In genomic region chrX:143654308-143655176, GRCm38 (mm10) we compare ENCODE assay signal across 13 mouse cellular contexts.
DNase-seq lines count a peak whose midpoint lies in the region; ATAC-seq lines count a peak whose summit lies in the region.
"Had no signal": no experiment of that assay in that cellular context is flagged by ENCODE, and none has a peak within 500 bp of the region (broad histone marks: within the 10 kb centered on the region; RNA-seq: fewer than 3 reads in every experiment).

No protein-coding gene starts in this region.

- no peaks in the 10 kb centered on the region for H3K4me1 ChIP-seq in forebrain, embryonic 14.5 days (ENCODE audit: control insufficient read depth, insufficient read depth, low read length)
- H3K4me1 ChIP-seq in midbrain, embryonic 14.5 days (ENCODE audit: control insufficient read depth, insufficient read depth, low read length): no peaks in the 10 kb centered on the region
- no peaks in the 10 kb centered on the region for H3K4me1 ChIP-seq in liver, embryonic 12.5 days
- H3K4me1 ChIP-seq: heart, embryonic 13.5 days had no signal

- peak; percentile 1 for DNase-seq in ES-CJ7 (ENCODE audit: low read depth, low spot score)
- peak; percentile 55 for DNase-seq in embryo, embryonic 11 days
- peak; percentile 80 for DNase-seq in forebrain, embryonic 14.5 days (ENCODE audit: low spot score)
- DNase-seq in midbrain, embryonic 14.5 days: peak; percentile 70
- no peak for DNase-seq in right cerebral cortex, postnatal 36 days (ENCODE audit: low spot score in 2 of 2)
- no peak for DNase-seq in adrenal gland, postnatal 10 days
- DNase-seq: cerebellum, adult 11-12 months; liver; lung, embryonic 14.5 days; thymus, postnatal 36 days had no signal

- no peak overlapping the region for H3K4me2 ChIP-seq in forebrain, embryonic 14.5 days (ENCODE audit: low read length)
- no peak overlapping the region for H3K4me2 ChIP-seq in midbrain, embryonic 14.5 days (ENCODE audit: low read length)
- no peak overlapping the region for H3K4me2 ChIP-seq in liver, embryonic 12.5 days
- H3K4me2 ChIP-seq: heart, embryonic 13.5 days; lung, embryonic 14.5 days had no signal

- no peaks in the 10 kb centered on the region for H3K9me3 ChIP-seq in forebrain, embryonic 14.5 days (replicated peaks; ENCODE audit: control insufficient read depth, low read length)
- H3K9me3 ChIP-seq in midbrain, embryonic 14.5 days (ENCODE audit: control insufficient read depth, low read length): no peaks in the 10 kb centered on the region
- no peaks in the 10 kb centered on the region for H3K9me3 ChIP-seq in liver, embryonic 12.5 days (replicated peaks)
- H3K9me3 ChIP-seq: G1E; heart, embryonic 13.5 days had no signal

- H3K9ac ChIP-seq in forebrain, embryonic 14.5 days (ENCODE audit: low read length): no peak overlapping the region
- no peak overlapping the region for H3K9ac ChIP-seq in midbrain, embryonic 14.5 days (replicated peaks; ENCODE audit: low read length)
- no peak overlapping the region for H3K9ac ChIP-seq in liver, embryonic 12.5 days
- H3K9ac ChIP-seq: heart, embryonic 13.5 days; lung, embryonic 14.5 days had no signal

- peak overlapping the region; percentile 75 for H3K27ac ChIP-seq in forebrain, embryonic 14.5 days (ENCODE audit: low read depth, low read length)
- peak overlapping the region; percentile 76 for H3K27ac ChIP-seq in midbrain, embryonic 14.5 days (replicated peaks; ENCODE audit: low read depth, low read length)
- H3K27ac ChIP-seq in liver, embryonic 12.5 days: no peak overlapping the region
- H3K27ac ChIP-seq: heart, embryonic 13.5 days had no signal

- H3K27me3 ChIP-seq in forebrain, embryonic 14.5 days (replicated peaks; ENCODE audit: control insufficient read depth, insufficient read depth, low read length): no peaks in the 10 kb centered on the region; the same call in 1 of the 2 replicates
- peaks cover 18% of the 10 kb centered on the region; the same call in 1 of the 2 replicates for H3K27me3 ChIP-seq in midbrain, embryonic 14.5 days (ENCODE audit: control insufficient read depth, insufficient read depth, low read length)
- H3K27me3 ChIP-seq in liver, embryonic 12.5 days (replicated peaks): 0 out of 2 replicates have a peak, but pooled peaks cover 5% of the 10 kb centered on the region

- H3K36me3 ChIP-seq in forebrain, embryonic 14.5 days (ENCODE audit: control insufficient read depth, insufficient read depth, low read length): no peaks in the 10 kb centered on the region
- no peaks in the 10 kb centered on the region for H3K36me3 ChIP-seq in midbrain, embryonic 14.5 days (ENCODE audit: control insufficient read depth, insufficient read depth, low read length)
- H3K36me3 ChIP-seq in liver, embryonic 12.5 days: no peaks in the 10 kb centered on the region
- H3K36me3 ChIP-seq: G1E; heart, embryonic 13.5 days had no signal

- ATAC-seq in forebrain, embryonic 14.5 days: peak; percentile 92
- ATAC-seq in midbrain, embryonic 14.5 days (ENCODE audit: low FRiP score, low TSS enrichment): peak; percentile 87; the same call in 1 of the 2 replicates
- no peak for ATAC-seq in liver, embryonic 12.5 days

- WGBS in forebrain, embryonic 14.5 days: 25% methylated on average over 9 of the region's 9 CpGs
- 26% methylated on average over 9 of the region's 9 CpGs for WGBS in midbrain, embryonic 14.5 days
- 30% methylated on average over 9 of the region's 9 CpGs for WGBS in liver, embryonic 12.5 days (ENCODE audit: insufficient replicate concordance)

- no peak overlapping the region for H3K4me3 ChIP-seq in forebrain, embryonic 14.5 days (ENCODE audit: low read depth, low read length)
- H3K4me3 ChIP-seq in midbrain, embryonic 14.5 days (replicated peaks; ENCODE audit: low read depth, low read length): no peak overlapping the region
- H3K4me3 ChIP-seq in liver, embryonic 12.5 days: no peak overlapping the region
- H3K4me3 ChIP-seq: heart, embryonic 13.5 days had no signal

Comparison
In these comparisons a context has a peak if more than half of its experiments do, and no peak if none do; other contexts are left out.
1. DNase-seq: peak in ES-CJ7 (single experiment), embryo, embryonic 11 days (single experiment), forebrain, embryonic 14.5 days (single experiment) and midbrain, embryonic 14.5 days (single experiment); none in right cerebral cortex, postnatal 36 days (0 of 2) and adrenal gland, postnatal 10 days (single experiment).